Mouse (Mus musculus): ENCODE results near the gene Hectd4. TPM values are rescaled to one million over a fixed set of nuclear protein-coding genes. Genes with fewer than 3 reads are reported as not detected.
"Not testable (repeated sequence)": the region's sequence is repeated elsewhere in the genome, so short reads cannot be mapped to it uniquely, and the experiment has no call there.

The Hectd4 gene
- total and polyA plus RNA-seq, 2 experiments from 2014 or later, result 15.9 to 107 TPM

DNA sequence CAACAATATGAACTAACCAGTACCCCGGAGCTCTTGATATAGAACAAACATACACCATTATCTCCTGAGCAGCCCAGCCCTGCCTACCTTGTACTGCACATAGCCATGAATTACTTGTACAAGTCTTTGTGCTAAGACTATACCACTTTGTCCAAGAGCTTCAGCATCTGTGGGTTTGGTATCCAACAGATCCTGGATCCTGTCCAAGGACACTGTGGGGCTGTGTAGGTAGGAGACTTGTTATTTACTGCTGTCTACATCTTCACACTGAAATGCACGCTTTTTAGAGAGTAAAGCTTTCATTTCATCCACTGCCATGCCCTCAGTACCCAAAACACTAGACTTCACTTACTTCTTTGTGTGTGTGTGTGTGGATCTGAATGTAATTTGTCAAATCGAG lies 4.8 kb downstream of the Hectd4 start:
- H3K4me1 ChIP-seq (ENCODE audit: insufficient read depth, low read length), result 0 out of 2 replicates have a peak, but pooled peaks cover 5% of the 10 kb centered on the region
- H3K4me3 ChIP-seq (ENCODE audit: low read length), result no peak overlapping the region
- no peaks in the 10 kb centered on the region for H3K9me3 ChIP-seq (ENCODE audit: low read length)
- no peaks in the 10 kb centered on the region for H3K36me3 ChIP-seq (ENCODE audit: insufficient read depth, low read length)
- H3K4me2 ChIP-seq (ENCODE audit: low read depth, low read length), result no peak overlapping the region
- no peak for ATAC-seq
- no peak overlapping the region for H3K27ac ChIP-seq
- no peak for TF ChIP-seq CTCF (IDR thresholded peaks at IDR 0.05; ENCODE audit: low read depth)
- no peak for DNase-seq (ENCODE audit: low spot score)
- WGBS, result 73% methylated on average over 3 of the region's 3 CpGs
- no peak overlapping the region for H3K9ac ChIP-seq (replicated peaks; ENCODE audit: low read length)
- no peaks in the 10 kb centered on the region for H3K27me3 ChIP-seq (ENCODE audit: insufficient read depth, low read length)

- Histone ChIP-seq H3K9ac (replicated peaks; ENCODE audit: low read length) (no peak overlapping the region), H3K9me3 (ENCODE audit: low read length) (no peaks in the 10 kb centered on the region), H3K4me1 (ENCODE audit: insufficient read depth, low read length) (0 out of 2 replicates have a peak, but pooled peaks cover 5% of the 10 kb centered on the region), H3K27me3 (ENCODE audit: insufficient read depth, low read length) (no peaks in the 10 kb centered on the region), H3K4me2 (ENCODE audit: low read depth, low read length) (no peak overlapping the region), H3K27ac (no peak overlapping the region), H3K4me3 (ENCODE audit: low read length) (no peak overlapping the region), H3K36me3 (ENCODE audit: insufficient read depth, low read length) (no peaks in the 10 kb centered on the region)
- ATAC-seq, result no peak
- TF ChIP-seq CTCF (IDR thresholded peaks at IDR 0.05; ENCODE audit: low read depth), result no peak
- DNase-seq (ENCODE audit: low spot score), result no peak
- WGBS, result 84% methylated on average over 2 of the region's 2 CpGs
Measured at GRCm38 (mm10) chr5:121225854-121226253, 5.8 kb downstream of the Hectd4 start.

GRCm38 (mm10) chr5:121226406-121226805 lies 6.4 kb downstream of the Hectd4 start:
- no peak for TF ChIP-seq CTCF (IDR thresholded peaks at IDR 0.05; ENCODE audit: low read depth)
- ATAC-seq (no peak), DNase-seq (ENCODE audit: low spot score) (no peak)
- H3K4me2 ChIP-seq (ENCODE audit: low read depth, low read length), result no peak overlapping the region
- no peaks in the 10 kb centered on the region for H3K27me3 ChIP-seq (ENCODE audit: insufficient read depth, low read length)
- H3K27ac ChIP-seq, result no peak overlapping the region
- H3K4me3 ChIP-seq (ENCODE audit: low read length), result no peak overlapping the region
- H3K9me3 ChIP-seq (ENCODE audit: low read length), result no peaks in the 10 kb centered on the region
- H3K4me1 ChIP-seq (ENCODE audit: insufficient read depth, low read length), result 0 out of 2 replicates have a peak, but pooled peaks cover 5% of the 10 kb centered on the region
- WGBS, result 37% methylated on average over 3 of the region's 3 CpGs
- no peaks in the 10 kb centered on the region for H3K36me3 ChIP-seq (ENCODE audit: insufficient read depth, low read length)
- H3K9ac ChIP-seq (replicated peaks; ENCODE audit: low read length), result no peak overlapping the region

DNA sequence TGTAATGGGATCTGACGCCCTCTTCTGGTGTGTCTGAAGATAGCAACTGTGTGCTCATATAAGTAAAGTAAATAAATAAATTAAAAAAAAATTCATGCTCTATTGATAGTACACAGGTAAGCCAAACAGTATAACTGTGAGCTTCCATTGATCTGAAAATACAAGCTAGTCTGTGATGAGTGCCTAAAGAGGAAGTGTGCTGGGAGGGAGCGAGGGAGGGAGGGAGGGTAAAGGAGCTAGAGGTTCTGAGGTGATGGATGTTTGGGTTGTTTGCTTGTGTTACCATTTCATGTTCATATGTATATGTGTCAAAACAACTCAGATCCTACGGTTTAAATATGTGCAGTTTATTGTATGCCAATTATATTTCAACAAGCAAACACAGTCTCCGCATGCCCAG lies 6.8 kb downstream of the Hectd4 start:
- DNase-seq (ENCODE audit: low spot score) (no peak), ATAC-seq (no peak)
- 86% methylated on average over 4 of the region's 4 CpGs for WGBS
- no peak overlapping the region for H3K27ac ChIP-seq
- 0 out of 2 replicates have a peak, but pooled peaks cover 5% of the 10 kb centered on the region for H3K4me1 ChIP-seq (ENCODE audit: insufficient read depth, low read length)
- H3K9me3 ChIP-seq (ENCODE audit: low read length), result no peaks in the 10 kb centered on the region
- H3K4me3 ChIP-seq (ENCODE audit: low read length), result no peak overlapping the region
- H3K4me2 ChIP-seq (ENCODE audit: low read depth, low read length), result no peak overlapping the region
- no peaks in the 10 kb centered on the region for H3K27me3 ChIP-seq (ENCODE audit: insufficient read depth, low read length)
- no peak overlapping the region for H3K9ac ChIP-seq (replicated peaks; ENCODE audit: low read length)
- TF ChIP-seq CTCF (IDR thresholded peaks at IDR 0.05; ENCODE audit: low read depth), result no peak
- H3K36me3 ChIP-seq (ENCODE audit: insufficient read depth, low read length), result no peaks in the 10 kb centered on the region

GRCm38 (mm10) chr5:121227330-121227729 lies 7.3 kb downstream of the Hectd4 start:
- not testable (repeated sequence) for H3K4me3 ChIP-seq (ENCODE audit: low read length); H3K9ac ChIP-seq (replicated peaks; ENCODE audit: low read length); DNase-seq (ENCODE audit: low spot score); H3K4me2 ChIP-seq (ENCODE audit: low read depth, low read length); H3K36me3 ChIP-seq (ENCODE audit: insufficient read depth, low read length); ATAC-seq; H3K4me1 ChIP-seq (ENCODE audit: insufficient read depth, low read length); H3K27me3 ChIP-seq (ENCODE audit: insufficient read depth, low read length); H3K27ac ChIP-seq; H3K9me3 ChIP-seq (ENCODE audit: low read length)
- 88% methylated on average over 1 of the region's 1 CpGs for WGBS

GRCm38 (mm10) chr5:121229182-121229581 lies 9.2 kb downstream of the Hectd4 start:
- Histone ChIP-seq H3K36me3 (ENCODE audit: insufficient read depth, low read length) (no peaks in the 10 kb centered on the region), H3K9me3 (ENCODE audit: low read length) (no peaks in the 10 kb centered on the region), H3K9ac (replicated peaks; ENCODE audit: low read length) (no peak overlapping the region), H3K27ac (no peak overlapping the region), H3K4me3 (ENCODE audit: low read length) (no peak overlapping the region), H3K4me1 (ENCODE audit: insufficient read depth, low read length) (no peaks in the 10 kb centered on the region), H3K27me3 (ENCODE audit: insufficient read depth, low read length) (no peaks in the 10 kb centered on the region), H3K4me2 (ENCODE audit: low read depth, low read length) (no peak overlapping the region)
- WGBS, result 98% methylated on average over 2 of the region's 2 CpGs
- DNase-seq (ENCODE audit: low spot score) (no peak), ATAC-seq (no peak)
- TF ChIP-seq CTCF (IDR thresholded peaks at IDR 0.05; ENCODE audit: low read depth), result no peak

GRCm38 (mm10) chr5:121230811-121231210 lies 10.8 kb downstream of the Hectd4 start:
- 96% methylated on average over 9 of the region's 9 CpGs for WGBS

More at GRCm38 (mm10) chr5:121230811-121231210, 10.8 kb downstream of the Hectd4 start:
- no peak overlapping the region for H3K4me2 ChIP-seq (ENCODE audit: low read depth, low read length)
- ATAC-seq (no peak), DNase-seq (ENCODE audit: low spot score) (no peak)
- H3K4me1 ChIP-seq (ENCODE audit: insufficient read depth, low read length), result no peaks in the 10 kb centered on the region
- no peaks in the 10 kb centered on the region for H3K9me3 ChIP-seq (ENCODE audit: low read length)
- no peak for TF ChIP-seq CTCF (IDR thresholded peaks at IDR 0.05; ENCODE audit: low read depth)
- no peaks in the 10 kb centered on the region for H3K27me3 ChIP-seq (ENCODE audit: insufficient read depth, low read length)
- no peak overlapping the region for H3K4me3 ChIP-seq (ENCODE audit: low read length)
- no peak overlapping the region for H3K9ac ChIP-seq (replicated peaks; ENCODE audit: low read length)
- no peak overlapping the region for H3K27ac ChIP-seq
- no peaks in the 10 kb centered on the region for H3K36me3 ChIP-seq (ENCODE audit: insufficient read depth, low read length)

All from hindbrain, postnatal 0 days (tissue).